Mouse (Mus musculus) lung, adult 2 months (tissue): ENCODE measurements at regions not wholly inside any gene's neighbourhood (a gene's known extent, or its start where the extent isn't known, plus 50 kb on each side); places are given as distances from the start of the nearest gene placed in this dataset.

Source experiments
- CTCF ChIP-seq: fragments of 200-500 bp; IDR thresholded peaks from 2 replicates; pipeline ENCODE4 v1.5.1; 2011; ENCODE audit warnings: mild to moderate bottlenecking, low read length, control low read depth; ENCODE audit not compliant: insufficient read depth
- POLR2A ChIP-seq: fragments of 200-500 bp; IDR thresholded peaks from 2 replicates; pipeline ENCODE4 v1.6.1; 2011; ENCODE audit warnings: low read depth, mild to moderate bottlenecking, control low read depth, low read length, borderline replicate concordance; ENCODE audit errors: extremely low read depth

DNA sequence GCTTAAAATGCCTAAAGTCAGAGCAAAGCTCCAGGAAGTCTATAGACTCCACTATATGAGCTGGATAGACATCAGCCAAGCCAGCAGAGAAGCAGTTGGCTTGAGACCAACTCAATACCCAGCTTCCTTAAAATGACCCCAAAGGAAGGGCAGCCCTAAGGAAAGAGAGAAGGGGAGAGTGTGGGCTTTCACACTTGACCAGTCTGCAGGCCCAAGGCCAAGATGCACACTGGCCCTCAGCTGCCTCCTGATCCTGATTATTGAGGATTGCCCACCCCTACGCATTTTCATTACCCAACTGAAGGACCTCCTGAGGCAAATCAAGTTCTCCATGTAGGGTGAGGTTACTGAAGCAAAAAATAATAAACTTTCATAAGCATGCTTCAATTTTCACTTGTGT lies 548.6 kb downstream of the Tns1 start:
- TF ChIP-seq CTCF (no peak), POLR2A (no peak)
